Mouse (Mus musculus) left cerebral cortex, postnatal 36 days (tissue): ENCODE results near the gene Cycs. TPM values are rescaled to one million over a fixed set of nuclear protein-coding genes. Genes with fewer than 3 reads are reported as not detected.
"Not testable (repeated sequence)": the region's sequence is repeated elsewhere in the genome, so short reads cannot be mapped to it uniquely, and the experiment has no call there.

Experiments used
- DNase-seq, 2 experiments: peaks; one replicate each; pipeline ENCODE4 v3.0.0; 2021 to 2022; ENCODE audit warnings: low spot score in 2 of 2, mixed read lengths in 1 of 2
- intact Hi-C: fragments of 180-260 bp; cut with DNase I; formaldehyde crosslinking; loops from one replicate; pipeline ENCODE4 v1.15.1; 2025
- total RNA-seq, 2 experiments: library from RNA; stranded (reverse); gene quantifications; 2 replicates each; pipeline ENCODE4 v1.2.3; 2021

Cycs gene
- total RNA-seq = 10 to 100 TPM; 37.7 to 39.3 TPM

DNA sequence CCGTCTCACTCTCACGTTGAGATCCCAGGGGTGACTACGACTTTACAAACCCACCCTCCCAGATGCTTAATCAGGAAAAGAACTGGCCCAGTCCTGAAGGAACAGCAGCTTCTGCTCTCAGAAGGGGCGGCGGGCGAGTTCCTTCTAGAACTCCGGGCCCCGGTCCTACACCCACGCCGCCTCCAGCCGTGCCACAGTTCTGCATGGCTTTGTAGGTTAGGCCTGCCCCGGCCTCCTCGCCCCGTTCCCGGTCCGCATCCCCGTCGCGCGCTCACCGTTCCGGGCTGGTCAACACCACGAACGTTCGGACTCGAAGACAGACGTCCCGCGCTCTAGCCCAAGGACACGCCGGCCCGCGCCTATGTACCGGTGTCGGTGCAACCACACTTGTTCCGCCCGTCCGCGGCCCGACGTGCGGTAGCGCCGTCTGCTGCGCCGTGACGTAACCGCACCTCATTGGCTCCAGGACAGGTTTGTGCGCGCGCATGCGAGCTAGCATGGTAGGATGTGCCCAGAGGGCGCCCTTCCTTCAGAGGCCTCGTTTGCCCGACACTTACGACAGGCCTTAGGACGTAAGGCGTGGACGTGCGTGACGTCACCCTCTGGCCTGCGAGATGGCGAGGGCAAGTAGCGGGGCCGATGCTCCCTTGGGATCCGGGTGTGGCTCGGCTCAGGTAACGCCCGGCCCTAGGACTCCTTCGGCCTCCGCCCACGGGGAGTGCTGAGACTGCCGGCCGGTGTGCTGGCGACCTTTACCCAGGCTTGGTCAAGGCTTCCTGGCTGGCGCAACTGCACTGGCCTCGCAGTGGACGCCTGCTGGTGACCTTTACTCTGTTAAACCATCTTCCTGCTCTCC lies at the start of gene Cycs:
Gene Cycs (minus strand): TSS at position 398 of the 856 bp plus-strand sequence.
- peak; percentile 99 for DNase-seq
- intact Hi-C loops = loop anchor here (5.0 kb wide), 1 partner anchor 1304 kb away; the partner anchor contains the start of gene Tra2a

DNA sequence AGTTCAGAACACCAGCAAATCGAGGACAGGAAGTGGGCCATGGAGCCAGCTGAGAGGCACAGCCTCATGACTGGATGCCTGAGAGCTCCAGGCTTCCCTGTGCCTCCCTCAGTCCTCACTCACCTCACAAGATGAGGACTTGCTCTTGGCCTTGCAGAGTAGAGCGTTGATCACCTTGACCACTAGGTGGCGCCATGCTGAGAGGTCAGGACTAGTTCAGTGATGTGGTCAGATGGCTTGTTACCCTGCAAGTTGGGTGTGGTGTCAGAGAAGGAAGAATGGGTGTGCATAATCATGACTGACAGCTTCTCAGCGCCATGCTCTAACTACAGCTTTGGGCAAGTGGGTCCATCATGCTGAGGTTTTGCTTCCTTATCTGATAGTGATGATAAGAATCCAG lies 35.3 kb upstream of the Cycs start:
- intact Hi-C loops = no loop called here
- no peak for DNase-seq

DNA sequence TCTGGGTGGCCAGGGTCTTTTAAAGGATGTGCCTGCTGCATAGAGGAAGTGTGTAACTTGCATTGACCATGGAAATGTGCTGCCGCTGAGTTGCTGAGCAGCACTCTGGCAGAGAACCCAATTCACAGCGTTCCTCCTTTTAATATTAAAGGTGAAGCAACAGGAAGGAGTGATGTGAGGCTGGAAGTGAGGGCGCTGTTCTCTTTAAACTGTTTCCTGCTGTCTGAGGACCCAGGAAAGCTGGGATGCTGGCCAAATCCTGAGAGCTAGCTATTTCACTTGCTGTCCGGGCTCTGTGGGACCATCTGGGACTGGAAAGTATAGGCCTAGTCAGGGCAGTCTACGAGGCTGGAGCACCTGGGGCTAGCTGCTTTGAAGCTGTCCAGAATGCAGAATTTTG lies 32.2 kb upstream of the Cycs start:
- intact Hi-C loops = no loop called here
- DNase-seq = no peak

DNA sequence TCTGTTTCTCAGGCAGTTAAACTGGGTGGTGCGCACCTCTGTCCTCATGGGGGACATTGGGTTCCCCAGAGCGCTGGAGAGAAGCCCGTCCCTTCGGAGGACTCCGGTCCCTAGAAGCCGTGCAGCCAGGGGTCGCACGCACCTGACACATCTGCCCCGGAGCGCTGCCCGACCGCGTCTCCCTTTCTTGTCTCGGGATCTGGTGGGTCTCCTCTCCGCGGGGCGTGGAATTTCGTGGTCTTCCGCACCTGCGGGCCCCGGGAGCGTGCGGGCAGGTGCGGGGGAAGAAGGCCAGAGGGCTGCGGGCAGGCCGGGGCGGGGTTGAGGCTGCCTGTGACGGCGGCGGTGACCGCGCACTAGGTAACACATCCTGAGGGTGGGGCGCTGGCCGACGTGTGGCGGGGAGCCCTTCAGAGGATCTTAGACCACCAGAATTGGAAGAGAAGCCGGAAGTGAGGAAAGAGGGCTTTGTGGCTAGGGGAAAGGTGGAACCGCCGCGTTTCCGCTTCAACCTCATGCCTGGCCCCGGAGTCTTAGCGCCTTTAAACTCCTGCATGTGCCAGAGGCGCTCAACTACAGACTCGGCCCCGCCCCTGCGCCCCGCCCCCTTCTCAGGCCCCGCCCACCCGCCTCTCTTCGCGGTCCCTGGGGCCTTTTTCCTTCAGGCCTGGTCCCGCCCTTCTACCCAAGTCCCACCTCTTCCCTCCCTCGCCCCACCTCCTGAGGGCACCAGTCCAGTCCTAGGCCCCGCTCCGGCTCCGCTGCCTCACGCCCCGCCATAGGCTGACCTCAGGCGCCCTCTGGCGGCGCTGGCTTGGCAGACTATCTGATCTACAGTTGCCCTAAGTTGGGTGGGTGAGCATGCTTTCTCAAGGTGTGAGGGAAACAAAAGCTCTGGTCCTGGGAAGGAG lies 30.2 kb upstream of the Cycs start, which contains the start of gene 4921507P07Rik:
Gene 4921507P07Rik (minus strand): TSS at position 332 of the 911 bp plus-strand sequence.
- DNase-seq = peak; percentile 85 to 87
- intact Hi-C loops = no loop called here

DNA sequence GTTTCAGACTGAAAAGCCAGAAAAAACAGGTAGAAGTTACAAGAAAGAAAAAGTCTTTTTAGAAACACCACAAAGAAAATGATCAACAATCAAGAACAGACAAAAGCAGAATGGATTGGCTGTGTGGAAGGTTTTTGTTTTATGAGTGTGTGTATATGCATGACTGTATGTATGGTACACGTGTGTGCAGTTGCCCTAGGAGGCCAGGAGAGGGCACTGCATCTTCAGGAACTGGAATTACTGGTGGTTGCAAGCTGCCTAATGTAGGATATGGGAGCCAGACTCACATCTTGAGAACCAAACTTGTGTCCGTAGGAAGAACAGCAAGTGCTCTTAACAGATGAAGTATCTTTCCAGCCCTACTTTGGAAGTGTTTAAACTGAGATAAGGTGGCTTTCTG lies 28.0 kb upstream of the Cycs start:
- intact Hi-C loops = no loop called here
- no peak for DNase-seq

GRCm38 (mm10) chr6:50593334-50593845 lies 27.1 kb upstream of the Cycs start:
- intact Hi-C loops = no loop called here

DNA sequence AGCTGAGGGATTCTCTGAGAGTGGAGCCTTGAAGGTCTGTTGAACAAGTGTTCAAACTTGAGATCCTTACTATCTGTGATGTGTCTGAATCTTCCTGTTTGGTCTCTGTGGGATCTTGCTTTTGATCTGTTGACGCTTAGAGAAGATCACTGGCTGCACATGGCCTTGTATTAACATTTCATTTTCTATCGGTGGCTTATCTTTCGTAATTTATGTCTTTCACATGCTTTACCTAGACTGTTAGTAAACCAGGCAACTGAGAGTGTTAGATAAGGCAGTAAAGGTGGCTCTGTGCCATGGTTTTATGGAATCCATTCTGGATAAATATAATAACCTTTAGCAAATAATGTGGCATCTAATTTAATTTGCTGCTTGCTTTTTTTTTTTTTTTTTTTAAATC lies 23.9 kb upstream of the Cycs start:
- no peak for DNase-seq
- intact Hi-C loops = no loop called here

More at GRCm38 (mm10) chr6:50593334-50593845, 27.1 kb upstream of the Cycs start:
- no peak for DNase-seq

DNA sequence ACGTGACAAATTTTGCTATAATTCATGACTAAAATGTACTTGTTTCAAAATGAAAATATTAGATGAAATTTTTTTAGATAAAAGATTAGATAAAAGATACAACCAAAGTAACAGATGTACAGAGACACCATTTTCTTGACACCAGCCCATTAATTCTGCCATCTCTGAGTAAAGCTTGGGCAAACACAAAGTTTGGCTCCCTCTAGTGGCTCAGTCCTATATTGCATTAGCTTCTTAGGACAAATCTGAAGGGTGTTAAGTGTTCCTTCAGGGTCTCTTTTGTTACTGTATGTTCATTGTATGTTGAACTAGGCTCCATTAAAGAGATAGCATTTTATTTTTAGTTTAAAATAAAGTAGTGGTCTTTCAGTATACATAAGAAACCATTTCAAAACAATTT lies 21.9 kb upstream of the Cycs start:
- DNase-seq = no peak
- intact Hi-C loops = no loop called here

- intact Hi-C loops = no loop called here
- no peak for DNase-seq
Observed at GRCm38 (mm10) chr6:50587412-50587811, 21.1 kb upstream of the Cycs start.

GRCm38 (mm10) chr6:50586316-50586715 lies 20.0 kb upstream of the Cycs start:
- intact Hi-C loops = no loop called here
- no peak for DNase-seq

GRCm38 (mm10) chr6:50585733-50586132 lies 19.4 kb upstream of the Cycs start:
- intact Hi-C loops = no loop called here
- no peak for DNase-seq

GRCm38 (mm10) chr6:50571661-50572060 lies 5.3 kb upstream of the Cycs start:
- no peak for DNase-seq
- intact Hi-C loops = no loop called here

DNA sequence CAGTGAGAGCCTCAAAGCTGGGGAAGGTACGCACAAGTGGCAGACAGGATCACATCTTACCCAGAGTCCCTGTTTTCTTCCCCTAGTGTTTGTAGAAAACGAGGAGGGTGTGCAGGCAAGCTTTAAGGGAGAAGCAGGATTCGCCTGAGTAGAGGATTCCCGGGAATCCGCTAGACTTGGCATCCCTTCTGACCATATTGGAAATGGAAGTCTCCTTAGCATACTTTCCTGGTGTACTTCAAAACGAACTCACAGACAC lies 588 bp upstream of the Cycs start:
- no peak for DNase-seq
- intact Hi-C loops = loop anchor here (5.0 kb wide), 1 partner anchor 1305 kb away; the partner anchor contains the start of gene Tra2a

DNA sequence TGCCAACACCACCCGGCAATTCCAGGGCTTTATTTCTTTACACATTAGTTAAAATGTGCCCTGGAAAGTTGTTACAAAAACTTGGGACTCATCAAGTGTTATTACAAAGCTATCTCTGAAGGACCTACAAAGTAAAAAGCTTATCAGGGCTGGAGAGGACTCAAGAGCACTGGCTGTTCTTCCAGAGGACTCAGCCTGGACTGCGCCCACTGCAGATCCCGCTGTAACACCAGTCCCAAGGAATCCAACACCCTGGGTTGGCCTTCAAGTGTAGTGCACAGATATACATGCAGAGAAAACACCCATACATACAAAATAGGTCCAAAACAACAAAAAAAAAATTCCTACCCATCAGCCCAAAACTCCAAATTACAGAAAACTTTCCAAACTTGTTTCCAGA lies 2.7 kb downstream of the Cycs start:
- intact Hi-C loops = no loop called here

GRCm38 (mm10) chr6:50562421-50562820 lies 3.9 kb downstream of the Cycs start:
- DNase-seq = peak in 1 of 2 experiments; percentile 18
- intact Hi-C loops = no loop called here

More for the DNA sequence above, 2.7 kb downstream of the Cycs start:
- no peak for DNase-seq

- DNase-seq = no peak
- intact Hi-C loops = no loop called here
Observed at GRCm38 (mm10) chr6:50560776-50561175, 5.6 kb downstream of the Cycs start.

- intact Hi-C loops = no loop called here
- no peak for DNase-seq
Observed at GRCm38 (mm10) chr6:50558877-50559276, 7.5 kb downstream of the Cycs start.

DNA sequence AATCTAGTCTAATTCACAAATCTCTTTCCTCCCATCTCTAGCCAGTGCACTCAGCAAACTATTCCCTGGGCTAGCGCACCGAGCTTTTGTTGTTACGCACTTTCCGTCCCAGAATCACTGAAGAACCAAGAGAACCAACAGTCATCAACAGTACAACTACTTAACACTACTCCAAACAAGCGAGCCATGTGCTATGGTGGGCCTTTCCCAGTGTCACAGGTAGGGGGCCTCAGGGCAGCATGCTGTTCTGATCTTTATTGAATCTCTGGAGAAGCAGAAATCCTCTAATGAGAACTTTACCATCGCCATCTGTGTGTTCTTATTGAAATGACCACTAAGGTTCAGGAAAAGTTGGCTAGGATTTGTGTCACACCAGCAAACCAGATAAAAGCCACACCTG lies 8.8 kb downstream of the Cycs start:
- DNase-seq = no peak
- intact Hi-C loops = no loop called here

GRCm38 (mm10) chr6:50554223-50554622 lies 12.1 kb downstream of the Cycs start:
- intact Hi-C loops, DNase-seq: not testable (repeated sequence)

GRCm38 (mm10) chr6:50552881-50553518 lies 13.3 kb downstream of the Cycs start:
- intact Hi-C loops = no loop called here
- no peak for DNase-seq
